Mouse (Mus musculus) spleen, adult 2 months (tissue): ENCODE data around the gene Tbck.

ENCODE experiments used
- CTCF ChIP-seq: fragments of 200-500 bp; IDR thresholded peaks from 2 replicates; pipeline ENCODE4 v1.5.1; 2011; ENCODE audit warnings: mild to moderate bottlenecking, inconsistent platforms; ENCODE audit not compliant: insufficient read depth, insufficient read length, insufficient replicate concordance; ENCODE audit errors: extremely low read depth
- POLR2A ChIP-seq: fragments of 200-500 bp; IDR thresholded peaks from 2 replicates; pipeline ENCODE4 v1.6.1; 2011; ENCODE audit warnings: low read depth, low read length, inconsistent platforms

- TF ChIP-seq POLR2A (no peak), CTCF (no peak)
Measured at GRCm38 (mm10) chr3:132644071-132644470, 39.9 kb upstream of the Tbck start.
